Mouse (Mus musculus): ENCODE results near the gene Rbms3.

GRCm38 (mm10) chr9:117442611-117443010, 187.1 kb downstream of the Rbms3 start:
- TF ChIP-seq CTCF (conservative IDR thresholded peaks at IDR 0.05; ENCODE audit: insufficient read depth, insufficient read length, low read depth, low read length) = no peak
- no peak for TF ChIP-seq POLR2A (IDR thresholded peaks at IDR 0.05; ENCODE audit: low read depth, low read length)
